Mouse (Mus musculus): ENCODE data around the gene Ccdc85b.

The Ccdc85b gene

DNA sequence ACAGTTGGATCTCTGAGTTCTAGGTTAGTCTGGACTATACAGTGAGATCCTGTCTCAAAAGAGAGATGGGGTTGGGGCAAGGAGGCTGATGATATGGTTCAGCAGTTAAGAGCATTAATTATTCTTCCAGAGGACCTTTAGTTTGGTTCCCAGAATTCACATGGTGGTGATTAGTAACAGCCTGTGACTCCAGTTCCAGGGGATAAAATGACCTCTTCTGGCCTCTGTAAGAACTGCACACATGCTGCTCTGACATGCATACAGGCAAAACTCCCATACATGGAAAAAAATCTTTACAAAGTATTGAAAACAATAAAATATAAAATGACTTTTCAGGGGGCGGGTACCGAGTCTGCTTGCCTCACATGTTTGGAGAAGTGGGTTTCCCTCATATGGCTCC lies 29.6 kb downstream of the Ccdc85b start:
- DNase-seq (ENCODE audit: low read depth, low spot score): peak; percentile 68
- no peaks in the 10 kb centered on the region for H3K27me3 ChIP-seq (ENCODE audit: control insufficient read depth, insufficient read depth, low read length, poor library complexity, severe bottlenecking)
- no peaks in the 10 kb centered on the region; the same call in 1 of the 2 replicates for H3K36me3 ChIP-seq (ENCODE audit: control insufficient read depth, insufficient read depth, low read length, poor library complexity, severe bottlenecking)

DNA sequence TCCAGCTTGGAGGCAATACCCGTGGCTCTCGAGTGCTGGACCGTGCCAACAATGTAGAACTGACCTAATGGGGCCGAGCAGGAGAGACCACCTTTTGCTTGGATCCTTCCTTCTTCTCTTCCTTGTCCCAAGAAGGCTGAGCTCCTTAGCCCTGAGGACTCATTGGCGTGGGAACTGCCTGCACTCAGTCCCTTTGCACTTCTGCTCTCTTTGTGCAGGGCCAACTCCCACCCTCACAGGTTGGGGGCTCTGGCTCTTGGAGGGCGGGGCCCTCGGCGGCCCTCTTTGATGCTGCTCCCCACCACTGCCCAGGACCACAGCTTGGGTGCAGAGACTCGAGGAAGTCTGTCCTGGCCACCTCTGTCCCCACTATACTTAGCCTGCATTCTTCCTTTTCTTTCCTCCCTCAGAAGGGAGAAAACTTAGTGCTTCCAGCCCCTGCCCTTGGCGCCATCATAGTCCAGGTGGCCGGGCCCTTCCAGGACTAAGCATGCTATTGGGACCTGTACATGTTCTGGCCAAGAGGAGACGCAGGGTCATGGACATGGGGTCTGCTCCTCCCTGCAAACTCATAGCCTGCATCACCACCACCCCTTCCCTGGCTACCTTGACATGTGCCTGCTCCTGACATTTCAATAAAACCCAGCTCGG lies 30.9 kb downstream of the Ccdc85b start:
- H3K27me3 ChIP-seq (ENCODE audit: control insufficient read depth, insufficient read depth, low read length, poor library complexity, severe bottlenecking): no peaks in the 10 kb centered on the region
- no peak for DNase-seq (ENCODE audit: low read depth, low spot score)
- peaks cover 3% of the 10 kb centered on the region for H3K36me3 ChIP-seq (ENCODE audit: control insufficient read depth, insufficient read depth, low read length, poor library complexity, severe bottlenecking)

DNA sequence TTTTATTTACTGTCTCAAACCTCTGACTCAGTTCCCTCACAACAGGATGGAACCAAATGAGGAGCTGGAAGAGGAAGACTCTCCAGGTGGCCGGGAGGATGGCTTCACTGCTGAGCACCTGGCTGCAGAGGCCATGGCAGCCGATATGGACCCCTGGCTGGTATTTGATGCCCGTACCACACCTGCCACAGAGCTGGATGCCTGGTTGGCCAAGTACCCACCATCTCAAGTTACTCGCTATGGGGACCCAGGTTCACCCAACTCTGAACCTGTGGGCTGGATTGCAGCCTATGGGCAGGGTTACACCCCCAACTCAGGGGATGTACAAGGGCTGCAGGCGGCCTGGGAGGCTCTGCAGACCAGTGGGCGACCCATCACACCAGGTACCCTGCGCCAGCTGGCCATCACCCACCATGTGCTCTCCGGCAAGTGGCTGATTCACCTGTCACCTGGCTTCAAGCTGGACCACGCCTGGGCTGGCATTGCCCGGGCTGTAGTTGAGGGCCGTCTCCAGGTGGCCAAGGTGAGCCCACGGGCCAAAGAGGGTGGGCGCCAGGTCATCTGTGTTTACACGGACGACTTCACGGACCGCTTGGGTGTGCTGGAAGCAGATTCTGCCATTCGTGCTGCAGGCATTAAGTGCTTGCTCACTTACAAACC lies 31.7 kb downstream of the Ccdc85b start:
- no peak for DNase-seq (ENCODE audit: low read depth, low spot score)
- H3K27me3 ChIP-seq (ENCODE audit: control insufficient read depth, insufficient read depth, low read length, poor library complexity, severe bottlenecking): no peaks in the 10 kb centered on the region
- peaks cover 3% of the 10 kb centered on the region for H3K36me3 ChIP-seq (ENCODE audit: control insufficient read depth, insufficient read depth, low read length, poor library complexity, severe bottlenecking)

DNA sequence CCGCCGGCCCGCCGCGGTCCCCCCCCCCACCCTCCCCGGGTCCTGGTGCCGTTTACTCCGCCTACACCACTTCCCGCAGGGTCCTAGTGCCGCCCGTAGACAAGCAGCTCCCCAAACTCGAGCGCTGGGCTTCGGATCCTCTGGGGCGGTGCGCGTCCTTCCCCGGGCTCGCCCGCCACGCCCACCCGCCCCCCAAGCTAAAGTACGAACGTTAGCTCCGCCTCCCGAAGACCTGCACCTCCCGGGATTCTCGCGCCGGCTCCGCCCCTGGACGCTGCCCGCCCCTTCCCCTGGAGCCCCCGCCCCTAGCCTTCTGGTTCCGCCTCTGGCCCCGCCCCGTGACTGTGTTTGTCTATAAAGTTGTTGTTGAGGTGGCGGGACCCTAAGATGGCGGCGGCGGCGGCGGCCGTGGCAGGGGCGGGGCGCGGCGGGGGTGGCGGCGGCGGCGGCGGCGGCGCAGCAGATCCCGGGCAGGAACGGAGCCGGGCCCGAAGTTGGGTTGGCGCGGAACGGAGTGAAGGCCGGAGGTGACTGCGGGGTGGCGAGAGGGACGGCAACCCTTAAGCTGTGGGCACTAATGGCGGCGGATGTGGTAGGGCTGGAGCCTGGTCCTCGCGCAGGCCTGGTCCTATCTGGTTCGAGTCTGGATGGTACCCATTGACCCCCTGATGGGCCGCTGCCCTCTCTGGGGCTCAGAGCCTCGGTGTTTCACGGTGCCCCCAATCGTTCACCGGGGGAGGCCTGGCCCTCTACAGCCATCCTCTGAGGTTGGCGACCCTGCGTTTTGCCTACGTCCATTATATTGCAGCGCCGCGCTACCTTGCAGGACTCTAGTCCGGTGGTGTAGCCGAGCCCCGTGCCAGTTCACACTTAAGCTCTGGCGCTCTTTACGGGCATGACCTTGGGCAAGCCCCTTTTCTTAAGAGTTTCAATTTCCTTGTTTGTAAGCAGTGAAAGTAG lies 32.6 kb downstream of the Ccdc85b start, which contains the start of the genes Drap1 and AI837181:
Gene Drap1, minus strand, starts transcription at position 198 of the 960 bp plus-strand sequence.
Gene AI837181, plus strand, starts transcription at position 363 of the 960 bp plus-strand sequence.
- H3K36me3 ChIP-seq (ENCODE audit: control insufficient read depth, insufficient read depth, low read length, poor library complexity, severe bottlenecking): peaks cover 3% of the 10 kb centered on the region
- H3K27me3 ChIP-seq (ENCODE audit: control insufficient read depth, insufficient read depth, low read length, poor library complexity, severe bottlenecking): no peaks in the 10 kb centered on the region
- DNase-seq (ENCODE audit: low read depth, low spot score): peak; percentile 96

DNA sequence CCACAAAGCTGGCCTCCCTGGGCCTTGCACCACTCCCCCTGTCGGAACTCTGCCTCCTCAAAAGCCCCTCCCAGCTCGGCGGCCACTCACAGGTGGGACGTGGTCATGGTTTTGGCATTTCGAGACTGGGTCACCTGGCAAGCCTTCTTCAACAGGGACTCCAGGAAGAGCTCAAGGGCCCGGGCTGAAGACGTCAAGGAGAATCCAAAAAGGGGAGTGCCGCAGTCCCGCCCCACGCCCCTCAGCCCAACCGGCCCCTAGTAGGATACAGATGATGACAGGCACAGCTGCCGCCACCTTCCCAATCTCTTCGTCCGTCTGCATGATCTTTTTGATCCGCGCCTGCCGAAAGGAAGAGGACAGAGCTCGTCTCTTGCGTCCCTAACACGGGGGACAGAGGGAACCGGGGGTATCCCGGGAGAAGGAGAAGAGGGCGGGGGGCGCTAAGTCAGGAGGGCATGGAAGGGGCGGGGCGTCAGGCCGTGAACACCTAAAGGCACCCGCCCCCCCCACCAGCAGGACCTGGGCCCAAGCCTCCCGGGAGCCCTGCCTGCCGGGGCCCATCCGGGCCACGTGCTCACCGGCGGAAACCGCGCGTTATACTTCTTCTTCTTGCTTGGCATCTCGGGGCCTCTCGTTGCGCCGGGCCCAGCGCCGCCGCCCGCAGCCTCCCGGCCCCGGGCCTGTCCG lies 33.5 kb downstream of the Ccdc85b start:
- DNase-seq (ENCODE audit: low read depth, low spot score): no peak
- peaks cover 3% of the 10 kb centered on the region for H3K36me3 ChIP-seq (ENCODE audit: control insufficient read depth, insufficient read depth, low read length, poor library complexity, severe bottlenecking)
- H3K27me3 ChIP-seq (ENCODE audit: control insufficient read depth, insufficient read depth, low read length, poor library complexity, severe bottlenecking): no peaks in the 10 kb centered on the region

DNA sequence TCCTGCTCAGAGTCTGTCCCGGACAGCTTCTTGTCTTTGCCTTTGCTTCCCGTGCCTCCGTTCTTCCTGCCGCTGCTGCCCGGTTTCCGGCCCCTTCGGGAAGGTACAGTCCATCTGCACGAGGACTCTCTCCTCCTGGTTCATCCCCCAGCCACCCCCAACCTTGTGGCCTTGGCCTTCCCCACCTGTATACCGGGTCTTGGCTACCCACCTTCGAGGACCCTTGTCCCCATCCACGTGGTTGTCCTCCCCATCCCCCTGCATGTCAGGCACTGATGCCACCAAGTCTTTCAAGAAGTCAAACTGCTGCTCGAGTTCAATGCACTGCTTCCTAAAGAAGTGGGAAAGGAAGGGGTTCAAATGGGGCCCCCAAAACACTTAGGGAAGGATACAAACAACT lies 34.1 kb downstream of the Ccdc85b start:
- no peak for DNase-seq (ENCODE audit: low read depth, low spot score)
- peaks cover 3% of the 10 kb centered on the region for H3K36me3 ChIP-seq (ENCODE audit: control insufficient read depth, insufficient read depth, low read length, poor library complexity, severe bottlenecking)
- H3K27me3 ChIP-seq (ENCODE audit: control insufficient read depth, insufficient read depth, low read length, poor library complexity, severe bottlenecking): no peaks in the 10 kb centered on the region

DNA sequence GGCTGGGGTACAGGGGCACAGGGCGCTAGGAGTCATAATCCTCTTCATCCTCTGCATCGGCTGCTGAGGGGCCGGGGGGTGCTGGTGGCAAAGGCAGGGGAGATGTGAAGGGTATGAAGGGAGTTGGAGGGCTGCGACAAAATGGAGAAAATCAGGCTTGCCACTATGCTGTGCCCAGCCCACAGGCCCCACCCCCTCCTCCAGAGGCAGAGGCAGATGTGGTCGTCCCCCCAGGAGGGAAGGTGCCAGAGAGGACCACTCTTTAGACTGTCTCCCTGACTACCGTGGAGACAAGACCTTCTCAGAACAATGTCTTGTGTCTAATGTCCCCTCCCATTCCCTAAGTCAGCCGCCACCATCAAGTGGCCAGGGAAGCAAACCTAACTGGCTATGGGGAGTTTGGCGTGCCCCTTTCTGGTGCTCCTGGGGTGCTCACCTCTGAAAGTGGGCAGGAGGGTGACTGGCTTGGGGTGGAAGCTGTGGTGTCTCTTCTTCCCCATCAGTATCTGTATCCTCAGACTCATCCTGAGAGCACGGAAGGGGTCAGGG lies 34.7 kb downstream of the Ccdc85b start:
- no peaks in the 10 kb centered on the region for H3K27me3 ChIP-seq (ENCODE audit: control insufficient read depth, insufficient read depth, low read length, poor library complexity, severe bottlenecking)
- no peak for DNase-seq (ENCODE audit: low read depth, low spot score)
- peaks cover 6% of the 10 kb centered on the region for H3K36me3 ChIP-seq (ENCODE audit: control insufficient read depth, insufficient read depth, low read length, poor library complexity, severe bottlenecking)

DNA sequence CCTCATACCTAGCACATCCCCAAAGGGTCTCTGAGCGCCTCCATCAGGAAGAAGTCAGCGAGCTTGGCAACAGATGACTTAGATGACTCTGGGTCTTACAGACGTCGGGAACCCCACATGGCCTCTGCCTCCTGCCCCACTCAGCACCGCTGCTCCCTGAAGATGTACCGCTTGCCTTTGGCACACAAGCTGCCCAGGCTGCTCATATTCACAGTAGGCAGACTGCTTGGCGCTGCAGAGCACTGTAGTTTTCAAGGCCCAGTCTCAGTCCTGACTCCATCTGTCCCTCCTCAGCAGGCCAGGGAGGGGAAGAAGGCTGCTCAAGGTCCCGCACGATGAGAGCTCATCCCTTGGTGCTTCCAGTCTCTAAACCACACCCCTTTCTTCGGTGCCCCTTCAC lies 35.4 kb downstream of the Ccdc85b start:
- Histone ChIP-seq H3K27me3 (ENCODE audit: control insufficient read depth, insufficient read depth, low read length, poor library complexity, severe bottlenecking) (no peaks in the 10 kb centered on the region), H3K36me3 (ENCODE audit: control insufficient read depth, insufficient read depth, low read length, poor library complexity, severe bottlenecking) (peaks cover 6% of the 10 kb centered on the region)
- DNase-seq (ENCODE audit: low read depth, low spot score): no peak

DNA sequence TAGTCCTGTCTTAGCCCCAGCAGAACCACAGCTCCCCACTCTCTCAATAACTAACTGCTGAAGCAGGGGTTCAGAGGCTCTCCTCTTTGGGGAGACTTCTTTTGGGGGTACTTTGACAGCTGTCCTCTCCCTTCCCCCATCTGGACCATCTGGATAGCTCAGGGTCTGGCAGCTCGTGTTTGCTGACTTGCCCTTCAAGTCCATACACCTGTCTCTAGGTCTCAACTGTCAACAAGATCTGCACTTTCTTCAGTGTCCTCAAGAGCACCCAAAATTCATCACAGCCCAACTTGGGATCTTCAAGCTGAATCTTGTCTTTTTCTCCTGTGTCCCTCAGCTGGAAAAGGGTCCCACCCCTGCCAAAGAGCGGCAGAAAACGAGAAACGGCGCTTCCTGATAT lies 35.9 kb downstream of the Ccdc85b start:
- no peak for DNase-seq (ENCODE audit: low read depth, low spot score)
- H3K27me3 ChIP-seq (ENCODE audit: control insufficient read depth, insufficient read depth, low read length, poor library complexity, severe bottlenecking): no peaks in the 10 kb centered on the region

DNA sequence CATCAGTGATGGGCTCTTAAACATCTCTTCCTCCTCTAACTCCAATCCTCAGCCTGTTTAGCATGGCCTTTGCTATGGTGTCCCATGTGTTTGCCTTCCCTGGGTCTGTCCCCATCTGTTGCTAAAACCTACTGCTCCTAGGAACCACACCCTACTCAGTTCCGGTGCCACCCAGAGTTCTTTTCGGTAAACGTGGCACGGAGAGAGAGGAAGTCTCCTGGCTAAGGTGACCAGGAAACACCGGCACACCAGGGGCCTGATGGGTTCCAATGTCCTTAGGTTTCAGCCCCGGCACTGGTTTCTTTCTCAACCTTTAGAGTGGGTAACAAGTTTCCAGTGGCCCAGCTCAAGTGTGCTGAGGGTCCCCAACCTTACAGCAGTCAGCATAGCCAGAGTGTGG lies 37.1 kb downstream of the Ccdc85b start:
- peaks cover 8% of the 10 kb centered on the region for H3K36me3 ChIP-seq (ENCODE audit: control insufficient read depth, insufficient read depth, low read length, poor library complexity, severe bottlenecking)
- no peak for DNase-seq (ENCODE audit: low read depth, low spot score)
- no peaks in the 10 kb centered on the region for H3K27me3 ChIP-seq (ENCODE audit: control insufficient read depth, insufficient read depth, low read length, poor library complexity, severe bottlenecking)

More for the DNA sequence above, 35.9 kb downstream of the Ccdc85b start:
- peaks cover 6% of the 10 kb centered on the region for H3K36me3 ChIP-seq (ENCODE audit: control insufficient read depth, insufficient read depth, low read length, poor library complexity, severe bottlenecking)

DNA sequence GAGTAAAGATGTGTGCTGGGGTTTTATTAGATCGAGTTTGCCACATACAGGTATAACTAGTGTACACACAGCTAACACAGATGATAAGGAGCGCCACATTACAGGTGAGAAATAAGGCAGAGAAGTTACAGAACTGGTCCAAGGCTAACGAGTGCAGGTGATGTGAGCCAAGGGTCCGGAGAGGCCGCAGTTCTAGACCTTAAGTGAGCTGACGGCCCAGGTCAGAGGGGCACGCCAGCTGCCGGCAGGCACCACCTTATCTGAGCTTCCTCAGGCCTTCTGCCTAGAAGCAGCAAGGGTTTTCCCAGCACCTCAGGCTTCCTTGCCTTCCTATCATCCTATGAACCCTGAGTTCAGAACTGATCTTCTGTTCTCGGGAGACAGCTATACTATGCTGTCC lies 38.1 kb downstream of the Ccdc85b start:
- DNase-seq (ENCODE audit: low read depth, low spot score): no peak
- no peaks in the 10 kb centered on the region for H3K27me3 ChIP-seq (ENCODE audit: control insufficient read depth, insufficient read depth, low read length, poor library complexity, severe bottlenecking)
- peaks cover 8% of the 10 kb centered on the region for H3K36me3 ChIP-seq (ENCODE audit: control insufficient read depth, insufficient read depth, low read length, poor library complexity, severe bottlenecking)

DNA sequence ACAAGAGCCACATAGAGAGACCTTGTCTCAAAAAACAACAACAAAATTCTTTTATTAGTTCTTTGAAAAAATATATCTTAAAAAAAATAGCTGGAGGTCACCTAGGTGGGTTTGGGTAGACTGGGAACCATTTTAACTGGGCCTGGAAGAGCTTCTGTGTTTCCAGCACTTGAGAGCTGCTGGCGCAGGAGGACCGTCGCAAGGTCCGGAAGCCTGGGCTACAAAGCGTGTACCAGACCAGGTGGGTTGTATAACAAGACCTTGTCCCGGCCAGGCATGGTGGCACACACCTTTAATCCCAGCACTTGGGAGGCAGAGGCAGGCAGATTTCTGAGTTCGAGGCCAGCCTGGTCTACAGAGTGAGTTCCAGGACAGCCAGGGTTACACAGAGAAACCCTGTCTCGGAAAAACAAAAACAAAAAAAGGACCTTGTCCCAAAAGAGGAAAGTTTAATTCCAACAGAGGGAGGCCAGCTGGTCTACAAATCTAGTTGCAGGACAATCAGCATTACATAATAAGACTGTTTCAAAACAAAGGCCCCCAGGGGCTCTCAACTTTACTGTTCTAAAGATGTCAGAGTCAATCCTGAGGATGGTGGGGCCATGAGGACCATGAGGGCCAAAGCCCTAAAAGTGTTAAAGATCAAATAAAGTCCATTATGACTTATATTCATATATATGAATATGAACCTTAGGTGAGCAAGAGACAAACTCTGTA lies 38.8 kb downstream of the Ccdc85b start:
- peaks cover 8% of the 10 kb centered on the region for H3K36me3 ChIP-seq (ENCODE audit: control insufficient read depth, insufficient read depth, low read length, poor library complexity, severe bottlenecking)
- H3K27me3 ChIP-seq (ENCODE audit: control insufficient read depth, insufficient read depth, low read length, poor library complexity, severe bottlenecking): no peaks in the 10 kb centered on the region
- DNase-seq (ENCODE audit: low read depth, low spot score): no peak

DNA sequence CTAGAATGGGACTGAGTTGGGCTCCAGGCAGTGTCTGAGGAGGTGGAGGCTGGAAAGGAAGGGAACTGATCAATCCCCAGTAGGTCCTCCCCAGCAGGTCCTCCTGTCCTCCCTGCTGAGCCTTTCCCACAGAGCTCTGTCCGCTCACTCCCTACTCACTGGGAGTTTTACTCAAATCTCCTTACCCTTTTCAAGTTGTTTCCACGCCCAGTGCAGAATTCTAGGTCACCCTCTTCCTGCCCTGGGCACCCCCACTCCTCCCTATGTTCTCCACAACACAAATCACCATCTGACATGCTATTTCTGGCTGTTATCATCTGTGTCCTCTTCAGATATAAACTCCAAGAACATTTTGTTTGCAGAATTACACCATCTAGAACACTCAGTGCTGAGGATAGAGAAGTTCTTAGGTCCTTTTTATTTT lies 43.1 kb downstream of the Ccdc85b start:
- H3K27me3 ChIP-seq (ENCODE audit: control insufficient read depth, insufficient read depth, low read length, poor library complexity, severe bottlenecking): no peaks in the 10 kb centered on the region
- no peak for DNase-seq (ENCODE audit: low read depth, low spot score)
- H3K36me3 ChIP-seq (ENCODE audit: control insufficient read depth, insufficient read depth, low read length, poor library complexity, severe bottlenecking): peaks cover 5% of the 10 kb centered on the region; the same call in 1 of the 2 replicates
